Mouse (Mus musculus) lung, adult 2 months (tissue): Measurements from ENCODE around the gene Trpm2.

Experiments
- CTCF ChIP-seq: fragments of 200-500 bp; IDR thresholded peaks from 2 replicates; pipeline ENCODE4 v1.5.1; 2011; ENCODE audit warnings: mild to moderate bottlenecking, low read length, control low read depth; ENCODE audit not compliant: insufficient read depth
- POLR2A ChIP-seq: fragments of 200-500 bp; IDR thresholded peaks from 2 replicates; pipeline ENCODE4 v1.6.1; 2011; ENCODE audit warnings: low read depth, mild to moderate bottlenecking, control low read depth, low read length, borderline replicate concordance; ENCODE audit errors: extremely low read depth

DNA sequence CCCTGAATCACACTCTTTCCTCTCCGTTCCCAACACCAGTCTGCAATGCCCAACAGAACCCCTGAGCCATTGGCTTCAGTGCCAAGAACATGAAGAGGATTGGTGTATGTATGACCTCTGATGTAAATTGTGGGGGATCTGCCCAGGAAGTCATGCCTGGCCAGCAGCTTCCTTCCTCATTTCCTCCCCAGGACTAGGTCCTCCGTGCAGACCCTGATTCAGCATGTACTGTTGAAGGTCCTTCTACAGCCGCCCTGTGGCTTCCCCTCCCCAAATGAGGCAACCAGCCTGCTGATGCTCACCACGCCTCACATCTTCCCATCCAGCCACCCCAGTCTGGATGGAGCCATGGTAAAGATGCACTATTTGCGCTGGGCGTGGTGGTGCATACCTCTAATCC is at the start of gene Trpm2:
- TF ChIP-seq POLR2A, result no peak
- no peak for TF ChIP-seq CTCF
